Mouse (Mus musculus): ENCODE measurements at regions not wholly inside any gene's neighbourhood (a gene's known extent, or its start where the extent isn't known, plus 50 kb on each side); places are given as distances from the start of the nearest gene placed in this dataset.

DNA sequence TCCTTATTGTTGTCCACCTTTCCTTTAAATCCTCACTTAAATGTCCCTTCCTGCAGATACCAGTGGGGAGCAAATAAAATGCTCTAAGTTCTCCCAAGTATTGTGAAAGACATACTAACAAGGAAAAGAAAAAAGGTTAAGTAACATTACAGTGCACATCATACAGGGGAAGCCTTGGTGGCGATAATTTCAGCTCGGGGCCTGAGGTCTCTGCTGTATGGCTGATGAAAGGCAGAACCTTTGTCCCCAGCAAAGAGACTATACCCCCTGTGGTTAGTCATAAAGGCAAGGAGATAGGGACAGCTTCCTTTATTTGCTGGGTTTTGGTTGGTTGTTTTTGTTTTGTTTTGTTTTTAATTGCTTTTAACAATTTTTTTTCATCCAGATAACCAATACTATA, 97.0 kb upstream of the Tnfaip3 start:
- TF ChIP-seq CTCF (IDR thresholded peaks at IDR 0.05; ENCODE audit: low read depth) (no peak), EP300 (IDR thresholded peaks at IDR 0.05; ENCODE audit: low read depth) (no peak)

Data from liver, postnatal 0 days (tissue).